Mouse (Mus musculus) lung, adult 2 months (tissue): ENCODE measurements around the gene Spred1.

Experiments used
- CTCF ChIP-seq: fragments of 200-500 bp; IDR thresholded peaks from 2 replicates; pipeline ENCODE4 v1.5.1; 2011; ENCODE audit warnings: mild to moderate bottlenecking, low read length, control low read depth; ENCODE audit not compliant: insufficient read depth
- POLR2A ChIP-seq: fragments of 200-500 bp; IDR thresholded peaks from 2 replicates; pipeline ENCODE4 v1.6.1; 2011; ENCODE audit warnings: low read depth, mild to moderate bottlenecking, control low read depth, low read length, borderline replicate concordance; ENCODE audit errors: extremely low read depth

DNA sequence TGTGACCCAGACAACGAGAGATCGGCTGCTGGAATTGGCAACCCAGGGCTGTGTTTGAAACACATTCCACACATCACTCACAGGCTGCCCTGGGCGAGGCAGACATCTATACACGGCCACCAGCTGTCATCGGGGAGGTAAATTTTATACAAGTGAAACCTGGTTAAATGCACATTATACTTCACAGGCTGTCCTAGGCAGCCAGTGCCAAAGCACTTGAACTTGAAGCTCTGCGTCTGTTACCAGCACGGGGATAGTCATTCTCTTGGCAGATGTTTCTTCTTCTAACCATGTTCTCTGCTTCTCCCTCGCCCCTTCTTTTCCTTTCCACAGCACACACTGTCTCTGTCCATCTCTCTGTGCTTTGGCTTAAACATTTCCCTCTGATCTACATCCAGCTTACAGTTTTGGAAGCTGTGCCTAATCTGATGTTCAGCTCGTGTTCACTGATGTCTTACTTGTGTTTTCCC, 79.7 kb downstream of the Spred1 start:
- TF ChIP-seq POLR2A, result no peak
- TF ChIP-seq CTCF, result no peak
